Mouse (Mus musculus): ENCODE data around the gene Slc7a8. TPM values are rescaled to one million over a fixed set of nuclear protein-coding genes. Genes with fewer than 3 reads are reported as not detected.

Slc7a8 gene
- polyA plus RNA-seq, 1 experiment from 2014 or later = 25.7 TPM

DNA sequence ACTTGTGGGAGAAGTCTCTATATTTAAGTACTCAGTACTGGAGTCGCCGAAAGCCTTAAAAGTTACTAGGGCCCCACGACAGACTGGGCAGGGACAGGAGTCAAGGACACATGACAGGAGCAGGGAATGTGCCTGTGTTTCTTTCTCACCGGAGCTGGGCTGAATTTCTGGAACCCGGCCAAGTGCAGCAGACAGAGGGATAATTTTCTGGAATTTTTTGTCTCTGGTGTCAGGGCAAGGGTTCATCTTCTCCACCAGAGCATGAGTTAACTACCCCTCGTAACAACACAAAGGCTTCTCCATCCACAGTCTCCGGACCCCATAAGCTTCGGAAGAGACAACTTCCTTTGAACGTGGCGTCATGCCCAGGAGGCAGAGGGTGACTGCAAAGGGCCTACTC, 4.7 kb upstream of the Slc7a8 start:
- Histone ChIP-seq H3K36me3 (ENCODE audit: insufficient read depth, low read length) (no peaks in the 10 kb centered on the region), H3K27ac (no peak overlapping the region), H3K4me1 (replicated peaks; ENCODE audit: insufficient read depth, low read length) (no peaks in the 10 kb centered on the region), H3K4me3 (replicated peaks; ENCODE audit: low read depth, low read length) (no peak overlapping the region), H3K4me2 (ENCODE audit: low read length) (no peak overlapping the region), H3K27me3 (ENCODE audit: insufficient read depth, low read length) (no peaks in the 10 kb centered on the region), H3K9me3 (replicated peaks; ENCODE audit: low read length) (no peaks in the 10 kb centered on the region), H3K9ac (ENCODE audit: low read depth, low read length) (no peak overlapping the region)
- ATAC-seq (replicated peaks; ENCODE audit: low FRiP score, low read depth) (0 out of 2 replicates have a peak, but pooled peaks have one; percentile 44), DNase-seq (ENCODE audit: low spot score) (peak; percentile 51)
- no peak for TF ChIP-seq CTCF (IDR thresholded peaks at IDR 0.05; ENCODE audit: low read depth)
- WGBS = 34% methylated on average over 10 of the region's 10 CpGs

- no peak overlapping the region for H3K27ac ChIP-seq
- H3K36me3 ChIP-seq (ENCODE audit: insufficient read depth, low read length) = no peaks in the 10 kb centered on the region
- no peak for ATAC-seq (replicated peaks; ENCODE audit: low FRiP score, low read depth)
- WGBS = 62% methylated on average over 4 of the region's 4 CpGs
- TF ChIP-seq CTCF (IDR thresholded peaks at IDR 0.05; ENCODE audit: low read depth) = peak; percentile 79
- no peak overlapping the region for H3K4me2 ChIP-seq (ENCODE audit: low read length)
- no peaks in the 10 kb centered on the region for H3K9me3 ChIP-seq (replicated peaks; ENCODE audit: low read length)
- H3K9ac ChIP-seq (ENCODE audit: low read depth, low read length) = no peak overlapping the region
- no peaks in the 10 kb centered on the region for H3K27me3 ChIP-seq (ENCODE audit: insufficient read depth, low read length)
- peaks cover 2% of the 10 kb centered on the region; the same call in 1 of the 2 replicates for H3K4me1 ChIP-seq (replicated peaks; ENCODE audit: insufficient read depth, low read length)
- peak; percentile 49 for DNase-seq (ENCODE audit: low spot score)
- H3K4me3 ChIP-seq (replicated peaks; ENCODE audit: low read depth, low read length) = no peak overlapping the region
These were observed 4.2 kb upstream of the Slc7a8 start for GRCm38 (mm10) chr14:54785898-54786297.

GRCm38 (mm10) chr14:54782971-54783370, 1.2 kb upstream of the Slc7a8 start:
- ATAC-seq (replicated peaks; ENCODE audit: low FRiP score, low read depth) (no peak), DNase-seq (ENCODE audit: low spot score) (no peak)
- peaks cover 3% of the 10 kb centered on the region; the same call in 1 of the 2 replicates for H3K4me1 ChIP-seq (replicated peaks; ENCODE audit: insufficient read depth, low read length)
- H3K36me3 ChIP-seq (ENCODE audit: insufficient read depth, low read length) = no peaks in the 10 kb centered on the region
- 88% methylated on average over 6 of the region's 6 CpGs for WGBS
- H3K27me3 ChIP-seq (ENCODE audit: insufficient read depth, low read length) = no peaks in the 10 kb centered on the region; the same call in 1 of the 2 replicates
- no peak overlapping the region for H3K4me2 ChIP-seq (ENCODE audit: low read length)
- no peak overlapping the region for H3K27ac ChIP-seq
- no peaks in the 10 kb centered on the region for H3K9me3 ChIP-seq (replicated peaks; ENCODE audit: low read length)
- H3K9ac ChIP-seq (ENCODE audit: low read depth, low read length) = no peak overlapping the region
- no peak for TF ChIP-seq CTCF (IDR thresholded peaks at IDR 0.05; ENCODE audit: low read depth)
- H3K4me3 ChIP-seq (replicated peaks; ENCODE audit: low read depth, low read length) = no peak overlapping the region

DNA sequence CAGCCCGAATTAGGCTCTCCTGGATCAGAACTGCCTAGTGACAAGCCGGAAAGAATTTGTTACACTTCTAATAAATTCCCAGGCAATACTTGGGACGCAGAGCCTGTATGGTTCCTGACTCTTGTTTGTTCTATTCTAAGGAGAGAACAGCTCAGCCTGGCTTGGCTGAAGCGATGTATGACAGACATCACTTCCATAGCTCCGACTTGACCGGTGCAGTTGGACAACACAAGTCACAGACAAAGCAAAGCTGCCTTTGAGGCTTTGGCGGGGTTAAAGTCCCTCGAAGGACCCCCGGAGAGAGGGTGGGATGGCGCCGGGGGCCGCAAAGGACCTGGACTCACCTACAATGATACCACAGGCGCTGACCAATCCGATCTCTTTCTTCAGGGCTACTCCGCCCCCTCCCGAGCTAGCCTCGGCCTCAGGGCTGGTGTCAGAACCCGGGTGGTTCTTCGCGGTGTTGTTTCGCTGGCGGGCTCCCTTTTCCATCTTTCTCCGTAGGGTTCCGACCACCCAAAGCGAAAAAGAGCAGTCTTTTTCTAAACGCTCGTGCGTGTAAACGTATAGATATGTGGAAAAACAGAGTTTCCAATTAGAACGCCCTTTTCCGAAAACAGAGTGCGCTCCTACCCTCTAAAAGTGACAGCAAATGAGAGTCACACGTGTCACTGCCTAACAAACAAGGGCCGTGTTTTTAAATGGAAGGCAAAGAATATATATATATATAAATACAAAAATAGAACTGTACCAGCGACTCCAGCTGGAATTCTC, 723 bp downstream of the Slc7a8 start:
- DNase-seq (ENCODE audit: low spot score) = peak; percentile 39
- peak overlapping the region; percentile 79 for H3K4me2 ChIP-seq (ENCODE audit: low read length)

GRCm38 (mm10) chr14:54780084-54780483, 1.7 kb downstream of the Slc7a8 start:
- WGBS = 73% methylated on average over 9 of the region's 9 CpGs
- ATAC-seq (replicated peaks; ENCODE audit: low FRiP score, low read depth) (no peak), DNase-seq (ENCODE audit: low spot score) (no peak)
- no peak overlapping the region for H3K9ac ChIP-seq (ENCODE audit: low read depth, low read length)
- H3K9me3 ChIP-seq (replicated peaks; ENCODE audit: low read length) = no peaks in the 10 kb centered on the region
- no peaks in the 10 kb centered on the region for H3K36me3 ChIP-seq (ENCODE audit: insufficient read depth, low read length)
- H3K4me2 ChIP-seq (ENCODE audit: low read length) = peak overlapping the region; percentile 79
- no peak overlapping the region for H3K27ac ChIP-seq
- H3K4me3 ChIP-seq (replicated peaks; ENCODE audit: low read depth, low read length) = peak overlapping the region; percentile 46; the same call in 1 of the 2 replicates
- no peak for TF ChIP-seq CTCF (IDR thresholded peaks at IDR 0.05; ENCODE audit: low read depth)
- H3K4me1 ChIP-seq (replicated peaks; ENCODE audit: insufficient read depth, low read length) = peaks cover 3% of the 10 kb centered on the region; the same call in 1 of the 2 replicates
- no peaks in the 10 kb centered on the region; the same call in 1 of the 2 replicates for H3K27me3 ChIP-seq (ENCODE audit: insufficient read depth, low read length)

More for the DNA sequence above, 723 bp downstream of the Slc7a8 start:
- H3K9me3 ChIP-seq (replicated peaks; ENCODE audit: low read length) = no peaks in the 10 kb centered on the region
- WGBS = 3% methylated on average over 35 of the region's 35 CpGs
- H3K36me3 ChIP-seq (ENCODE audit: insufficient read depth, low read length) = no peaks in the 10 kb centered on the region
- no peak for TF ChIP-seq CTCF (IDR thresholded peaks at IDR 0.05; ENCODE audit: low read depth)
- H3K27me3 ChIP-seq (ENCODE audit: insufficient read depth, low read length) = no peaks in the 10 kb centered on the region; the same call in 1 of the 2 replicates
- ATAC-seq (replicated peaks; ENCODE audit: low FRiP score, low read depth) = peak; percentile 67; the same call in 1 of the 2 replicates
- peaks cover 3% of the 10 kb centered on the region; the same call in 1 of the 2 replicates for H3K4me1 ChIP-seq (replicated peaks; ENCODE audit: insufficient read depth, low read length)
- peak overlapping the region; percentile 43 for H3K9ac ChIP-seq (ENCODE audit: low read depth, low read length)
- peak overlapping the region; percentile 55; the same call in 1 of the 2 replicates for H3K27ac ChIP-seq
- H3K4me3 ChIP-seq (replicated peaks; ENCODE audit: low read depth, low read length) = peak overlapping the region; percentile 46

DNA sequence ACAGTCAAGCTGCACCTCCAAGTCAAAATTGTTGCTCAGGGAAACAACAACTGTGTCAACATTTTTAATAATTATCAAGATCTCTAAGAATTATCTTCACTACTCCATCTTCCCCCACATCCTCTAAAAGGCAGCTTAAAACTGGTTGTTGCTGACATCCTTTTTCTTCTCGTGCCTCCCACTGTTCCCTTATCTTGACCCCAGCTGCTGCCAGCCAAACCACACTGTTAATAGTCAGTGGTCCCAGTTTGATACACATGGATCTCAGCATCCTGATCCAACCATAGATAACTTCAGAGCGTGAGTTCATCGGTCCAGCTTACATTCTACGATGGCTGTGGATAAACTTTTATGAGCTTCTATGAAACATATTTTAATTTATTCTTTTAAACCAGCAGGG, 3.9 kb downstream of the Slc7a8 start:
- TF ChIP-seq CTCF (IDR thresholded peaks at IDR 0.05; ENCODE audit: low read depth) = no peak
- Histone ChIP-seq H3K27ac (no peak overlapping the region), H3K9ac (ENCODE audit: low read depth, low read length) (no peak overlapping the region), H3K4me2 (ENCODE audit: low read length) (no peak overlapping the region), H3K27me3 (ENCODE audit: insufficient read depth, low read length) (no peaks in the 10 kb centered on the region; the same call in 1 of the 2 replicates), H3K4me3 (replicated peaks; ENCODE audit: low read depth, low read length) (no peak overlapping the region), H3K9me3 (replicated peaks; ENCODE audit: low read length) (no peaks in the 10 kb centered on the region), H3K4me1 (replicated peaks; ENCODE audit: insufficient read depth, low read length) (peaks cover 3% of the 10 kb centered on the region; the same call in 1 of the 2 replicates), H3K36me3 (ENCODE audit: insufficient read depth, low read length) (no peaks in the 10 kb centered on the region)
- DNase-seq (ENCODE audit: low spot score) (no peak), ATAC-seq (replicated peaks; ENCODE audit: low FRiP score, low read depth) (no peak)
- WGBS = 73% methylated on average over 4 of the region's 4 CpGs

All from kidney, postnatal 0 days (tissue).